Mouse (Mus musculus) small intestine, adult 2 months (tissue): ENCODE data around the gene Cttn. TPM values are rescaled to one million over a fixed set of nuclear protein-coding genes. Genes with fewer than 3 reads are reported as not detected.

Experiments
- H3K27ac ChIP-seq: fragments of 200-500 bp; 2 replicates; pipeline ENCODE4 v1.5.1; 2012; ENCODE audit warnings: low read depth, low read length, control low read depth, inconsistent platforms; ENCODE audit not compliant: insufficient read depth
- H3K27me3 ChIP-seq: fragments of 200-500 bp; 2 replicates; pipeline ENCODE4 v1.6.1; 2012; ENCODE audit warnings: mild to moderate bottlenecking, moderate library complexity, low read length, inconsistent platforms; ENCODE audit not compliant: control insufficient read depth, insufficient read depth
- H3K36me3 ChIP-seq: fragments of 200-500 bp; 2 replicates; pipeline ENCODE4 v1.6.1; 2012; ENCODE audit warnings: mild to moderate bottlenecking, low read length, control low read depth, inconsistent platforms; ENCODE audit not compliant: control insufficient read depth, insufficient read depth
- H3K4me1 ChIP-seq: fragments of 200-500 bp; 2 replicates; pipeline ENCODE4 v1.6.1; 2012; ENCODE audit warnings: low read length, inconsistent platforms, mixed read lengths; ENCODE audit not compliant: control insufficient read depth, insufficient read depth, insufficient read length
- H3K4me3 ChIP-seq: fragments of 200-500 bp; 2 replicates; pipeline ENCODE4 v1.5.1; 2012; ENCODE audit warnings: low read depth, mild to moderate bottlenecking, control low read depth, inconsistent platforms, low read length, moderate library complexity
- CTCF ChIP-seq: fragments of 200-500 bp; IDR thresholded peaks from 2 replicates; pipeline ENCODE4 v1.5.1; 2012; ENCODE audit warnings: low read depth, mild to moderate bottlenecking, control low read depth, inconsistent platforms, low read length, moderate library complexity, mixed read lengths; ENCODE audit not compliant: insufficient replicate concordance, insufficient read length; ENCODE audit errors: extremely low read depth
- POLR2A ChIP-seq: fragments of 200-500 bp; IDR thresholded peaks from 2 replicates; pipeline ENCODE4 v1.6.1; 2012; ENCODE audit warnings: low read depth, mild to moderate bottlenecking, control low read depth, inconsistent platforms, low read length, moderate library complexity
- WGBS: fragments of 180-500 bp; shearing (Covaris S2); methylation state at CpG from one replicate; pipeline ENCODE4 v1.1.7; 2018; 5-methylcytosine and 5-hydroxymethylcytosine counted together
- polyA plus RNA-seq: library from polyadenylated mRNA; depleted of rRNA; stranded (reverse); fragments of >200 nt; gene quantifications from 2 replicates; pipeline ENCODE4 v1.2.3, GENCODE M21; 2012; rRNA removed

Gene Cttn
- polyA plus RNA-seq, 1 experiment: 127 TPM

DNA sequence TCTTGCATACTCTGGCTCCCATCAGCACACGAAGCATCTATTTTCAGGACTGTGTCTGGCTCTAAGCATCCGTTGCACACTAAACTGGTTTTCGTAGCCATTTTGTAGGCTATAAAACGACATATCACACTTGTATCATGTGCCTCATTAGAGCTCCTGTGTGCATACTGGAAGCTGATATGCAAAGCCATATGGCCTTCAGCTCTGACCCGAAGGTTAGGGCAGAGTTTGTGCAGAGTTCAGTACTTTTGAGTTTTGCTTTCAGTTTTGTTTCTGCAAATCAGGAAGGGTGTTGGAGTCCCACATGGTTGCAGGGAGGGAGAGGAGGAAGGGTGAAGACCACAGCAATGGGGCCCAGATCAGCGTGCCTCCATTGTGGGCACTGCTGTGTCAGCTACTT, 79.1 kb downstream of the Cttn start:
- Histone ChIP-seq H3K36me3 (no peaks in the 10 kb centered on the region), H3K4me1 (peaks cover 34% of the 10 kb centered on the region), H3K4me3 (no peak overlapping the region), H3K27ac (peak overlapping the region; percentile 86), H3K27me3 (no peaks in the 10 kb centered on the region)
- WGBS: 47% methylated on average over 6 of the region's 6 CpGs
- no peak for TF ChIP-seq POLR2A
- TF ChIP-seq CTCF: no peak

- no peaks in the 10 kb centered on the region for H3K27me3 ChIP-seq
- H3K4me3 ChIP-seq: no peak overlapping the region
- H3K36me3 ChIP-seq: no peaks in the 10 kb centered on the region
- WGBS: 86% methylated on average over 8 of the region's 8 CpGs
- TF ChIP-seq POLR2A: no peak
- no peak for TF ChIP-seq CTCF
- H3K4me1 ChIP-seq: peaks cover 34% of the 10 kb centered on the region
- H3K27ac ChIP-seq: no peak overlapping the region
These were observed 80.1 kb downstream of the Cttn start for GRCm38 (mm10) chr7:144390676-144391075.

- WGBS: 41% methylated on average over 2 of the region's 2 CpGs
- Histone ChIP-seq H3K27ac (peak overlapping the region; percentile 88), H3K4me3 (no peak overlapping the region), H3K27me3 (no peaks in the 10 kb centered on the region), H3K36me3 (no peaks in the 10 kb centered on the region), H3K4me1 (peaks cover 34% of the 10 kb centered on the region)
- no peak for TF ChIP-seq CTCF
- TF ChIP-seq POLR2A: no peak
These were observed 81.1 kb downstream of the Cttn start for GRCm38 (mm10) chr7:144389704-144390103.

DNA sequence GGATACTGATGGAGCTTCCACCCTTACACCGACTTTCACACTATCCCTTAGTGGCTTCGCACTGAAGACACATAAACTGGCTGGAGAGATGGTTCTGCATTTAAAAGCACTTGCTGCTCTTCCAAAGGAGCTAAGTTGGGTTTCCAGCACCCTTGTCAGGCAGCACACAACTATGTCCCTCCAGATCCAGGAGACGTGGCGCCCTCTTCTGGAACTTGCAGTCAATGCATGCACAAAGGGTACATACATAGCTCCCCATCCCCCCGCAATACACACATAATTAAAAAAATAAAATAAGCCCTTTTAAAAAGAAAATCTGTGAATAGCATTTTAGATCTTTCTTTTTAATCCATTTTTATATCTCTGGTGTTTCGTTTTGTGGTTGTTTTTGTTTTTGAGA, 83.3 kb downstream of the Cttn start:
- H3K4me1 ChIP-seq: peaks cover 28% of the 10 kb centered on the region; the same call in 1 of the 2 replicates
- H3K27me3 ChIP-seq: no peaks in the 10 kb centered on the region
- 96% methylated on average over 6 of the region's 6 CpGs for WGBS
- H3K36me3 ChIP-seq: no peaks in the 10 kb centered on the region
- TF ChIP-seq POLR2A (no peak), CTCF (no peak)
- H3K4me3 ChIP-seq: no peak overlapping the region
- no peak overlapping the region for H3K27ac ChIP-seq

Other genes with a start within 250 kb of the Cttn start
- 10.4 and 22.3 TPM in 2 replicates for gene Ppfia1, start 82.7 kb upstream of the Cttn start, polyA plus RNA-seq
- gene Fadd, start 111.5 kb upstream of the Cttn start, polyA plus RNA-seq: 8.2 and 16.7 TPM in 2 replicates